Mouse (Mus musculus) erythroblast, embryonic 14.5 days (primary cell): ENCODE measurements around the gene Tmem223. TPM values are rescaled to one million over a fixed set of nuclear protein-coding genes. Genes with fewer than 3 reads are reported as not detected.
A peak's percentile ranks its signal among the peaks of the same experiment; 100 is the strongest.

Experiments
- H3K27me3 ChIP-seq: 2 replicates; pipeline ENCODE4 v1.6.1; 2012; ENCODE audit warnings: inconsistent platforms; ENCODE audit not compliant: control insufficient read depth
- H3K36me3 ChIP-seq: 2 replicates; pipeline ENCODE4 v1.6.1; 2012; ENCODE audit warnings: mild to moderate bottlenecking, inconsistent platforms; ENCODE audit not compliant: control insufficient read depth
- H3K4me1 ChIP-seq: 2 replicates; pipeline ENCODE4 v1.6.1; 2012; ENCODE audit warnings: inconsistent platforms; ENCODE audit not compliant: control insufficient read depth
- H3K4me3 ChIP-seq: replicated peaks from 2 replicates; pipeline ENCODE3; 2012; ENCODE audit warnings: moderate library complexity, mild to moderate bottlenecking, inconsistent platforms
- H3K9me3 ChIP-seq: 2 replicates; pipeline ENCODE4 v1.6.1; 2012; ENCODE audit warnings: low read length, inconsistent platforms, mixed read lengths; ENCODE audit not compliant: control insufficient read depth
- GATA1 ChIP-seq: IDR thresholded peaks from 2 replicates; pipeline ENCODE4 v1.6.1; 2012; ENCODE audit warnings: low read length, inconsistent platforms, mixed read lengths
- TAL1 ChIP-seq: IDR thresholded peaks from 3 replicates; pipeline ENCODE4 v1.6.1; 2012; ENCODE audit warnings: low read length, inconsistent platforms, mixed read lengths
- polyA plus RNA-seq: library from polyadenylated mRNA; stranded (reverse); fragments of >175 nt; gene quantifications from 2 replicates; pipeline ENCODE4 v1.2.3, GENCODE M21; 2012

Tmem223 gene
- polyA plus RNA-seq, result 4.9 and 5.0 TPM in 2 replicates

DNA sequence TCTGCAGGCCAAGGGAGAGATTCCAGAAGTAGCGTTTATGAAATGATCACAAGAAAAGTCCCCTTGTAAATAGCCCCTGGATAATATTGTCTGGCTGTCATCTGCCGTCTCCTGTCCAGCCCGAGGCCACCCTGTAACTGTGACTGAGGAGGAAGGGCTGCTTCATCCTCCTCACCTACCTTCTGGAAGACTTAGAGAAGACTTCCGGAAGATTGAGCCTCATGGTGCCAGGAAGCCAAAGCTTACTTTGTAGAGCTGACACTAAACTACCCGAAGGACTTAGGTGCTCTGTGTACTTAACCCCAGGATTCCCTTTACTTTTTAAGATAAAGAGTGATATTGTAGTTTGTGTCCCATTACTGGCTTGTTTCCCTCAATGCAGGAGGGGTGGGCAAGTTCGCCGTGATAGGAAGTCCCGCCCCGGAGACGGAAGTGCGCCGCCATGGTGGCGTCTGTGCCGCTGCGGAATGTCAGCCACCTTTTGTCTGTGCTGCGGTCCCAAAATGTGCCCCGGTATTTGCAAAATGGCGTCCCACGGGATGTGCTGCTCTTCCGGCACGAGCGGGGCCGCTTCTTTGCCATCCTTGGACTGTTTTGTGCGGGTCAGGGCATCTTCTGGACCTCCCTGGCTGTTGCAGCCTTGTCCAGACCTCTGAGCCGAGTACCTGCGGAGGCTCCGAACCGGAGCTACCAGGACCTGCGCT, at the start of gene Tmem223:
Tmem223 (plus strand) TSS at position 430 of the 704 bp plus-strand sequence.
- Histone ChIP-seq H3K9me3 (peaks cover 4% of the 10 kb centered on the region), H3K4me3 (peak within 1 kb of the TSS; percentile 91), H3K36me3 (peaks cover 85% of the 10 kb centered on the region), H3K4me1 (peaks cover 45% of the 10 kb centered on the region), H3K27me3 (no peaks in the 10 kb centered on the region; the same call in 1 of the 2 replicates)
- no peak for TF ChIP-seq GATA1
- no peak for TF ChIP-seq TAL1

DNA sequence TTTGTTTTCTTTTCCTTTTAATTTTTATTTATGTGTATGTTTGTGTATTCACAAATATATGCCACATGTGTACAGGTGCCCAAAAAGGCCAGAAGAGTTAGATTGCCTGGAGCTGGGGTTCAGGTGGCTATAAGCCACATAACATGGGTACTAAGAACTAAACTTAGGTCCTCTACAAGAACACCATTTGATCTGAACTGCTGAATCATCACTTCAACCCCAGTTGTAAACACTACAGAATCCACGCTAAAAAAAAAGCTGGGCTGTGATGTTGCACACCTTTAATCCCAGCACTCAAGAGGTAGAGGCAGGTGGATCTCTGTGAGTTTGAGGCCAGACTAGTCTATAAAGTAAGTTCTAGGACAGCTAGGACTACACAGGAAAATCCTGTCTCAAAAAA, 49.4 kb upstream of the Tmem223 start:
- TF ChIP-seq GATA1 (no peak), TAL1 (no peak)
- Histone ChIP-seq H3K27me3 (no peaks in the 10 kb centered on the region), H3K9me3 (no peaks in the 10 kb centered on the region), H3K4me3 (peak overlapping the region; percentile 80), H3K4me1 (peaks cover 79% of the 10 kb centered on the region), H3K36me3 (peaks cover 35% of the 10 kb centered on the region)

DNA sequence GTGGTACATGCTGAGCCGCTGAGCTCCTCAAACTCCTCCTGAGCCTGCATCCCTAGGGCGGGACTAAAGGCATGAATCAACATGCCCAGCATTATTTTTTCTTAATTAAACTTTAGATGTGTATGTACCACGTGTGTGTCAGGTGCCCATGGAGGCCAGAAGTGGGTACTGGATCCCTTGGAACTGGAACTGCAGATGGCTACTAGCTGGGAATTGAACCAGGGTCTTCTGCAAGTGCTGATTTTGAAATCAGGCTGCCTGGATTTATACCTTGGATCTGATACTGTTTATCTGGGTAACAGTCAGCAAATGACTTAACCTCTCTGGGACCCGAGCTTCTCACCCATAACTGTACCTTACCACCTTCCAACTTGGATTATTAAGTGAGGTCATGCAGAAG, 48.8 kb upstream of the Tmem223 start:
- Histone ChIP-seq H3K9me3 (no peaks in the 10 kb centered on the region), H3K4me3 (peak overlapping the region; percentile 80), H3K36me3 (peaks cover 41% of the 10 kb centered on the region), H3K4me1 (peaks cover 80% of the 10 kb centered on the region), H3K27me3 (no peaks in the 10 kb centered on the region)
- no peak for TF ChIP-seq GATA1
- no peak for TF ChIP-seq TAL1

DNA sequence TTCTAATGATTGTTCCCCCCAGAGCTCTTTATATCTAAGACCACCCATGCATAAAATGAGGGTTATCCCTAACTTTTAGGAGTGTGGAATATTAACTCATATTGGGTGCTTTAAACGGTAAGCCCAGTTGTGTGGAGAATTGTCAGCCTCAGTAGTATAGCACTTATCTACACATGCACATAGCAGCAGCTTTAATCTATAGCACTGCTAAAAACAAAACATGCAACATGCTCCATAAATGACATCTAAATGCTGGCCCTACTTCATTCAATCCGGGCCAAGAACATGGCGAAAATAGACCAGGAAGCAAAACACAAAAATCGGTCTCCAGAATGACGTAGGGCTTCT, 48.3 kb upstream of the Tmem223 start:
- H3K4me3 ChIP-seq, result peak overlapping the region; percentile 80
- H3K36me3 ChIP-seq, result peaks cover 44% of the 10 kb centered on the region
- TF ChIP-seq GATA1 (no peak), TAL1 (no peak)
- H3K27me3 ChIP-seq, result no peaks in the 10 kb centered on the region
- peaks cover 76% of the 10 kb centered on the region for H3K4me1 ChIP-seq
- no peaks in the 10 kb centered on the region for H3K9me3 ChIP-seq

DNA sequence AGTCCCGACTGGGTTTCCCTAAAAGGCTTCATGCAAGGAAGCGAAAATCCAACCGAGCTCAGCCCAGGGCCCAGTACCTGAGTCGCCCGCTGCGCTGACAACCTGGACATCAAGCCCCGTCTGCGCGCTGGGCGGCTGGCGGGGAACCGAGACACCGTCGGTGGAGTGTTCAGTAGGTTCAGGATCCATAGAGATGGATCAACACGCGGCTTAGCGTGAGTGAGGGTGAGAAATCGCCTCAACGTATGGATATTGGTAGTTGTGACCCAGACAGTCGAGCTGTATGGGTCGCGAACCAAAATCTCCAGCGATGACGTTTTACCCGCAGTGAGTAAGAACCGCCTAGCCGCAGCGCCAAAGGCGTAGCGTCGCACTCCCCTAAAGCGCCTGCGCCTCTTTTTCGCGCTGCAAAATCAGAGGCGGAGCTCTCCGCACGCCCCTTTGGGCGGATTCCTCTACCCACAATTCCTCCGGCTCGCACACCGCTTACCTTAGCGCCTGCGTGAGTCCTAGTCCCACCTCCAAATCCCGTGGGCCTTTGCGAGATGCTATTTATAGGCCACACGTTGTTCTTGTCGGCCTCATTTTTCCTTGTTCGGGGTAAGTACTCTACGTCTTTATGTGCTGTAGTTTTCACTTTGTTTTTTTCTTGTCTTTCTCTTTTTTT, 47.8 kb upstream of the Tmem223 start, which contains the start of gene Slc3a2:
Slc3a2 (minus strand) TSS at position 463 of the 667 bp plus-strand sequence.
- peaks cover 74% of the 10 kb centered on the region for H3K4me1 ChIP-seq
- TF ChIP-seq GATA1, result no peak
- TF ChIP-seq TAL1, result no peak
- no peaks in the 10 kb centered on the region for H3K27me3 ChIP-seq
- H3K36me3 ChIP-seq, result peaks cover 47% of the 10 kb centered on the region
- no peaks in the 10 kb centered on the region for H3K9me3 ChIP-seq
- H3K4me3 ChIP-seq, result peak within 1 kb of the TSS; percentile 80

DNA sequence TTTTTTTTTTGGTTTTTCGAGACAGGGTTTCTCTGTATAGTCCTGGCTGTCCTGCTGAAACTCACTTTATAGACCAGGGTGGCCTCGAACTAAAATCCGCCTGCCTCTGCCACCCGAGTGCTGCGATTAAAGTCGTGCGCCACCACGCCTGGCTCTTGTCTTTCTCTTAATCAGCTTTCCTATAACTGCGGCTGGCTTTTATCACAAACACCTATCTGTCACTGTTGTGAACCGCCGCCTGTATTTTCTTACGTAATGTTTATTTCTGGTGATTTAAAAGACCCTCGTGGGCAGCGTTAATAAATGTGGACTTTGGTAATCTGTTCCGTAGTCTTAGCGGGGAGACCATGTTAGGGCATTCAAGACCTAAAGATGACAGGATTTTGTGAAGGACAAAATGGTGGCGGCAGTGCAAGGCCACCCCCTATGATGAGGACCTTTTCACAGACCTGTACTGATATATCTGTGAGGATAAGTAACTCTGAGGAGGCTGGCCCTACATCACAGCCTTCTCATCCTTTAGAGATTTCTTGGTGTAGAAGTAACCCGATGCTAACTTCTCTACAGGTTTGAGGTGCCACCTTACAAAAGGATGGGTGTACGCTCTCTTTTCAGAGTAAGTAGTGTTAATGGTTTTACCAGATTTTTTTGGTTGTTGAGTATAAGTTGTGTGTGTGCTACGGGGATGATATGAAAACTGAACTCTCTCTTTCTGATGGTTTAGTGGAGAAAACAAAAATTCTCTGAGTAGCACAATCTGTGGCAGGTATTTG, 47.0 kb upstream of the Tmem223 start:
- H3K4me1 ChIP-seq, result peaks cover 67% of the 10 kb centered on the region

DNA sequence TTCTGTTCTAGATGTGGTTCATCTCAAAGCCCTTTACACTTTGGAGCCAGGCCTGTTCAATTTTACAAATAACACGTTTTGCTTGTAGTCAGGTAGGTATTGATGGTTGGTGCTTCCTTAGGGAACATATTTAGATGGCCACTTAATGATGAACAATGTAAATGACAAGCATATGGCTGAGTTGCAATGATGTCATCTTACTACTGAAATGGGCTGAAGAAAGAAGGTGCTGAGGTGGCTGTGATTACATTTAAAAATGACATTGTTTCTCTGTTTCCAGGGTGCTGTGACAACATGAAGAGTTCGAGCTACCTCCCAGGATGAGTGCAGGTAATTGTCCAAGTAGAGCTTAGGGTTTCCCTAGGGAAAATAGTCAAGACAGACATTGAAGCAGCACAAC, 46.4 kb upstream of the Tmem223 start:
- peak overlapping the region; percentile 80 for H3K4me3 ChIP-seq
- no peaks in the 10 kb centered on the region for H3K27me3 ChIP-seq
- H3K9me3 ChIP-seq, result no peaks in the 10 kb centered on the region
- no peak for TF ChIP-seq GATA1
- no peak for TF ChIP-seq TAL1
- peaks cover 63% of the 10 kb centered on the region for H3K4me1 ChIP-seq
- H3K36me3 ChIP-seq, result peaks cover 47% of the 10 kb centered on the region

More for the DNA sequence above, 47.0 kb upstream of the Tmem223 start:
- Histone ChIP-seq H3K4me3 (peak overlapping the region; percentile 80), H3K9me3 (no peaks in the 10 kb centered on the region), H3K36me3 (peaks cover 47% of the 10 kb centered on the region), H3K27me3 (no peaks in the 10 kb centered on the region)
- TF ChIP-seq TAL1 (no peak), GATA1 (no peak)

DNA sequence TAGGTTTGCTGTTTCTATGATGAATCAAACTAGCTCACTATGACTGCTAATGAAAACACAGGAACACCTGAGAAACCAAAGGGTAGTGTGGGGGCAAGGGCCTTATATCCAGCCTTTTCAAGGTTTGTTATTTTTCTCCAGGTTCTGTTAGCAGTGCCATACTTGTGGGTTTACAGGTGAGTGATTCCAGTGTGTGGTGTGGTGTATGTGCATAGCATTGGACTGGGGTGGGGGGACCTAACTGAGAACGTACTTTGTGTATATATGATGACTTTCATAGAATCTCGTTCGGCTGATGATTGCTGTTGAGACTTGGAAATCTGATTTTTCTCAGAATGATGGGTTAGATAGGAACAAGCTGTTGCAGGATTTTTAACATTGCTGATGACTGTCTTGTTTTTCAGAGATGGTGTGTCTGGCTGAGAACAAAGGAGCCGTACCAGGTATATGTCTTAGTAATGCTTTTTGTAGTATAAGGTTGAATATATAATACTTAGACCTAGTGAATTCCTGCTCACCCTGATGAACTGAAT, 45.6 kb upstream of the Tmem223 start:
- no peaks in the 10 kb centered on the region for H3K9me3 ChIP-seq
- no peaks in the 10 kb centered on the region; the same call in 1 of the 2 replicates for H3K27me3 ChIP-seq
- H3K36me3 ChIP-seq, result peaks cover 46% of the 10 kb centered on the region
- no peak for TF ChIP-seq TAL1
- peaks cover 58% of the 10 kb centered on the region for H3K4me1 ChIP-seq
- peak overlapping the region; percentile 80 for H3K4me3 ChIP-seq
